Mouse (Mus musculus): ENCODE data around the gene Nobox. TPM values are rescaled to one million over a fixed set of nuclear protein-coding genes. Genes with fewer than 3 reads are reported as not detected.

Nobox gene
- under 1 TPM in 1 of 2 experiments, not detected in 1; 0.52 TPM for total RNA-seq (2021)

DNA sequence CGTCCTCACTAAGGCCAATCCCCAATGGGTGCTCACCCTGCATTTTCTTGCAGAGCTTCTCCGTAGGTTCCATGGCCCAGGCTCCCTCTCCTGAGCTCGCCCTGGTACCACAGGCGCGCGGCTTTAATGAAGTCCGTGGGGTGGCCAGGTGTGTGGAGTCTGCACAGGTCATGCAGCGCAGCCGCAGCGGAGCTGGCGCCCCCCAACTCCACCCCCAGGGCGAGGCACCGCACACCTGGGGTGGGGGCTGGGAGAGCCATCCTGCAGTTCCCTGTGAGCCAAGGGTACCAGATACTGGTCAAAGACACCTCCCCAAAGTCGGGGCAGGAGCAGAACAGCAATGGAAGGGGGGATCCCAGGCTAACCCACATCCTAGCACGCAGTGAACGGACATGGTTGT lies at the start of gene Nobox:
TSS of gene Nobox (minus strand) at position 101 of the 400 bp plus-strand sequence.
- intact Hi-C loops (cut with DNase I): no loop called here

GRCm38 (mm10) chr6:43354562-43355241 lies 45.3 kb upstream of the Nobox start:
- intact Hi-C loops (cut with DNase I): no loop called here
- no peak for DNase-seq (ENCODE audit: low spot score in 2 of 2)

More for the DNA sequence above, at the start of gene Nobox:
- no peak for DNase-seq (ENCODE audit: low spot score in 2 of 2)

GRCm38 (mm10) chr6:43353446-43353845 lies 44.1 kb upstream of the Nobox start:
- intact Hi-C loops (cut with DNase I): no loop called here
- DNase-seq (ENCODE audit: low spot score in 2 of 2): no peak

DNA sequence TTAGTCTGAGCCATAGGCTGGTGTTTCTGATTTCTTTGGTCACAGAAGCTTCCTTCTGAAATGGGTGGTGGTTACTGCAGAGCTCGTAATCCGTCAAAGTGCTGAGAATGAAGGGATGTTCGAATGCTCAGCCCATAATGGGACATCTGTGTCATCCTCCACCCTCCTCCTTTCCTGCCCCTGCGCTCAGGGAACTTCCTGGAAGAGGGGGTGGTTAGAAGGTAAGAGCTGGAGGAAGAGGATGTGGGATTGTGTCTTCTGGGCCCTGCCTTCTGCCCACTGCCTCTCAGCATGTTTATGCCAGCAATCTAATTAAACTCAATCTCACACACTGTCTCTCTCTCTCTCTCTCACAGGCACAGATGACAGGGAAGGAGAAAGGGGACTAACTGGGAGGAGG lies 39.7 kb upstream of the Nobox start:
- intact Hi-C loops (cut with DNase I): no loop called here

GRCm38 (mm10) chr6:43347637-43348036 lies 38.3 kb upstream of the Nobox start:
- intact Hi-C loops (cut with DNase I): no loop called here
- DNase-seq (ENCODE audit: low spot score in 2 of 2): no peak

More for the DNA sequence above, 39.7 kb upstream of the Nobox start:
- DNase-seq (ENCODE audit: low spot score in 2 of 2): no peak

DNA sequence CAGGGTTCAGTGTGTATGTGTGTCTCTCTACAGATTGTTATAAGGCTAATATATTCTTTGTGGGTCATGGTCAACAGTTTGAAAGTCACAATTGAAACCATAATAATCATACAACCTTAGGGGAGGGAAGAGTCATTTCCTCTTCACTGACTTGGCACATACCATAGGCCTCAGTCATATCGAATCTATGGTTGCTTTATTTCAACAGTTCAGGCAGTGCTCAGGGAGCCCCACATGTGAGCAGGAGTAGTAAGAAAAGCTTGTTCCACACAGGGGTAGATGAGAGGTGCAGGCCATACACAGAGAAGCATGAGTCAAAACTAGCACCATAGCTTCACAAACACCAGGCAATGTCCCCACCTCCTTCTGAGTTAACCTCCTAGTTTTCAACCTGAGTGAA lies 33.7 kb upstream of the Nobox start:
- no peak for DNase-seq (ENCODE audit: low spot score in 2 of 2)
- intact Hi-C loops (cut with DNase I): no loop called here

GRCm38 (mm10) chr6:43342386-43342785 lies 33.0 kb upstream of the Nobox start:
- intact Hi-C loops (cut with DNase I): no loop called here
- DNase-seq (ENCODE audit: low spot score in 2 of 2): no peak

- intact Hi-C loops (cut with DNase I): loop anchor here (10.0 kb wide), 1 partner anchor 84 kb away; no protein-coding TSS in a partner anchor
- DNase-seq (ENCODE audit: low spot score in 2 of 2): no peak
These were observed 29.4 kb upstream of the Nobox start for GRCm38 (mm10) chr6:43338804-43339203.

DNA sequence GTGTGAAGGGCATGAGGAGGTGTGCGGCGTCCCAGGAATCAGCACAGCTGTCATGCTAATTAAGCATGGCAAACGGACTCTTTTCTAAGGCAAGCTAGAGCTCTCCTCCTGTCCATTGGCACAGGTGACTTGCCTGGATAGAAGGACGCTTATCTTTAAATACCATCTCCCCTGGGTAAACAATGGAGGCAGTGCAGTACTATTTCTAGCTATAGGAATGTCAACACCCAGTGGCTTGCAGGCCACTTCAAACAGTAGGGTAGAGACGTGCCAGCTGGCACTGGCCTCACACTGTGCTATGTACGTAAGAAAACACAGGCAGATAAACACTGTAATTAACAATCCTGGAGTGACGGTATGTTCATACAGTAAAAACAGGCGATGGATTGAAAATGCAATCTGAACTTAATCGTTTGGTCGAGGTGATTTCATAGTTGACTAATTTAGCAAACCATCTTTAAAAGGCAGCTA lies 28.2 kb upstream of the Nobox start:
- no peak for DNase-seq (ENCODE audit: low spot score in 2 of 2)
- intact Hi-C loops (cut with DNase I): loop anchor here (10.0 kb wide), 1 partner anchor 83 kb away; no protein-coding TSS in a partner anchor

GRCm38 (mm10) chr6:43335619-43336234 lies 26.4 kb upstream of the Nobox start:
- DNase-seq (ENCODE audit: low spot score in 2 of 2): no peak
- intact Hi-C loops (cut with DNase I): loop anchor here (10.0 kb wide), 1 partner anchor 81 kb away; no protein-coding TSS in a partner anchor

GRCm38 (mm10) chr6:43333479-43333878 lies 24.1 kb upstream of the Nobox start:
- intact Hi-C loops (cut with DNase I): loop anchor here (10.0 kb wide), 1 partner anchor 79 kb away; no protein-coding TSS in a partner anchor
- no peak for DNase-seq (ENCODE audit: low spot score in 2 of 2)

- DNase-seq (ENCODE audit: low spot score in 2 of 2): no peak
- intact Hi-C loops (cut with DNase I): no loop called here
These were observed 3.8 kb upstream of the Nobox start for GRCm38 (mm10) chr6:43312961-43313656.

DNA sequence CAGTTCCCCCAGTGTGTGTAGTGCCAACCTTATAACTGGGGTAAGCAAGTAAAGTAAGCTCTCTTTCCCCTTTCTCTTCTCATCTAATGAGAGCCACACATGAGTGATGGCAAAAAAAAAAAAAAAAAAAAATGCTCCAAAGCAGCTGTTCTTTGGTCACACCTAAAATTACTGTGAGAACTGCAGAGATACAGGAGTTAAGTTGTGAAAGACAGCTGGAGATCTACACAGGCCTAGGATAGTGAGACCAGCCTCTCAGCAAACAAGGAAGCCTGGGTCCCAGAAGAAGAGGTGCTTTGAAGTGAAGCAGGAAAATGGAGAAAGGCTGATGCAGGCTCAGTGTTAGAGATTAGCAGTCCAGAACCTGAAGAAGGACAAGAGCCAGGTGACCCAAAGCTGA lies 3.2 kb upstream of the Nobox start:
- DNase-seq (ENCODE audit: low spot score in 2 of 2): no peak
- intact Hi-C loops (cut with DNase I): no loop called here

- DNase-seq (ENCODE audit: low spot score in 2 of 2): no peak
- intact Hi-C loops (cut with DNase I): no loop called here
These were observed 717 bp upstream of the Nobox start for GRCm38 (mm10) chr6:43310071-43310470.

DNA sequence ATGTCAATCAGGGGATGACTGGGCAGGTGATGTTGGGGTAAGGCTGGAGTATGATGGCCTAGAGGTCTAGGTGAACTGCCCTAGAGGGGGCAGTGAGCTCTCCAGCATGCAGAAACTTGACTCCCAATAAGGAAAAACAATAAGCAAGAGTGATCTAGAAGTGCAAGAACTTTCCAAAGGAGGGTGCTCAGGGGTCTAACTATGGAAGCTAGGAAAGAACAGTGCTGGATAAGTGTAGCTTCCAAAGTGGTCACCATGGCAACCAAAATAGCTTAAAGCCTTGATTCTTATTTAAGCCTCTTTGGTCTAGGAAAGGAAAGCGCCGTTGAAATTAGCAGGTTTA lies 11.9 kb downstream of the Nobox start:
- intact Hi-C loops (cut with DNase I): loop anchor here (5.0 to 10.0 kb wide), 3 partner anchors 45 to 433 kb away; no protein-coding TSS in a partner anchor

GRCm38 (mm10) chr6:43296798-43297507 lies 12.4 kb downstream of the Nobox start:
- DNase-seq (ENCODE audit: low spot score in 2 of 2): peak; percentile 21 to 26
- intact Hi-C loops (cut with DNase I): loop anchor here (5.0 to 10.0 kb wide), 3 partner anchors 45 to 432 kb away; no protein-coding TSS in a partner anchor

More for the DNA sequence above, 11.9 kb downstream of the Nobox start:
- DNase-seq (ENCODE audit: low spot score in 2 of 2): no peak

DNA sequence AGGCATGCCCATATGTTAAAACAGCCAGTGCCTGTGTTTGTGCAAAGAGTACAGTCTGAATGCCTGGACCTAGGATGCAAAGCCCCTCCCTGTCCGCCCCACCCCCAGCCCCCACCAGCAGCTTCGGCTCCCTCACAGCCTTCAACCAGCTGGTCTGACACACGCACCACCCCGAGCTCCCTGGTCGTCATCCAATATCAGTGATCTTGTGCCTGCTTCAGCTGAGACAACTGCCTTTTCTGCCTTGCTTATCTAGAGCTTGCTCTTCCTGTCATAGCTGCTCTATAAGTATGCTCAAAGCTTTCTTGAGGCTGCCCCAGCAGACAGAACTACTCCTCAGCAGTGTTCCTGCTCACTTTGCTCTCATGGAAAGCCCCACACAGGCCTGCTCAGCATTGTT lies 13.4 kb downstream of the Nobox start:
- DNase-seq (ENCODE audit: low spot score in 2 of 2): no peak
- intact Hi-C loops (cut with DNase I): loop anchor here (5.0 to 10.0 kb wide), 3 partner anchors 44 to 431 kb away; no protein-coding TSS in a partner anchor

DNA sequence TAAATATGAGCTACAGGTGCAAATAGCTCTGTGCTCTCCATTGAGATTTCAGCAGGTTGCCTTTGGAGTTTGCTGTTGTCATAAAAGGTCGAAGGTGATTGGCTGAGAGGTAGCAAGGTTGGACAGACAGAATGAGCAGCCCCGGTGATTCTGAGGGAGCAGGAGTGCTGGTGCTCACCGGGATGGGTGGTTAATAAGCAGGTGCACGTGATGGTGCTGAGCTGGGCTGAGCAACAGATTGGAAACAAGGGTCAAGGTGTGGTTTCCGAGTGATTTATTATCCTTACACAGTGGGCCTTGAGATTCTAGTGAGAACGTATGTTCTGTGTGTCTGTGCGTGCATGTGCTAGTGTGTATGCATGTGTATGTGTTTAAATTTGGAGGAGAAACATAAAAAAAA lies 16.2 kb downstream of the Nobox start:
- intact Hi-C loops (cut with DNase I): loop anchor here (10.0 kb wide), 1 partner anchor 428 kb away; no protein-coding TSS in a partner anchor
- DNase-seq (ENCODE audit: low spot score in 2 of 2): no peak

- no peak for DNase-seq (ENCODE audit: low spot score in 2 of 2)
- intact Hi-C loops (cut with DNase I): loop anchor here (10.0 kb wide), 1 partner anchor 428 kb away; no protein-coding TSS in a partner anchor
These were observed 16.8 kb downstream of the Nobox start for GRCm38 (mm10) chr6:43292471-43293076.
